Mouse (Mus musculus) olfactory bulb, adult 2 months (tissue): ENCODE measurements around the gene Shq1.

Source experiments
- CTCF ChIP-seq: fragments of 200-500 bp; IDR thresholded peaks from 2 replicates; pipeline ENCODE4 v1.5.1; 2012; ENCODE audit warnings: low read depth, mild to moderate bottlenecking, low read length, moderate library complexity; ENCODE audit not compliant: insufficient read depth
- POLR2A ChIP-seq: fragments of 200-500 bp; IDR thresholded peaks from 2 replicates; pipeline ENCODE4 v1.6.1; 2012; ENCODE audit warnings: mild to moderate bottlenecking, low read depth, low read length, moderate library complexity; ENCODE audit not compliant: insufficient read depth

DNA sequence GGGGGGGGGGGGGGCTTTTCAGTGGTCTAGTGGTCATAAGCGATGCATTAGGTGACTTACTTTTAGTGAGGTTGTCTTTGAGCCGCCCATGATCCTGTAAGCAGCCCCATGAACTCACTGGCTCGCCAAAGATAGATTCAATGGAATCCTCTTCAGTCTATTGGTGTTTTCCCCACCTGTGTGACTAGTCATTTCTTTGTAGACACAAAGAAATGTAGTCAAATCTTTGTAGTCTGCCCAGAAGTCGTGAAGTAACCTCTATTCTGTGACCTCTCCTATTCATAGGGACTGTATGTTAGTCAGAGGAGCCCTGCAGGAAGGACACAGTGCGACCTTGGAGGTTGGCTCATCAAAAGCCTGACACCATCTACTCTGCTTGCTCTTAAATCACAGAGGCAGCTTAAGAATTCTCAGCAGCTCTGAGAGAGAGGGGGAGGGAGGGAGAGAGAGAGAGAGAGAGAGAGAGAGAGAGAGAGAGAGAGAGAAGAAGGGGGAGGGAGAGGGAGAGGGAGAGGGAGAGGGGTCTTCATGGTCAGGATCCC is 150.3 kb downstream of the Shq1 start:
- TF ChIP-seq CTCF (no peak), POLR2A (no peak)
